Mouse (Mus musculus) lung, postnatal 36 days (tissue): ENCODE measurements around the gene Dhx32.
"Not testable (repeated sequence)": the region's sequence is repeated elsewhere in the genome, so short reads cannot be mapped to it uniquely, and the experiment has no call there.

ENCODE experiments used
- DNase-seq: peaks from one replicate; pipeline ENCODE4 v3.0.0; 2022; ENCODE audit warnings: mixed read lengths

Dhx32 gene

DNA sequence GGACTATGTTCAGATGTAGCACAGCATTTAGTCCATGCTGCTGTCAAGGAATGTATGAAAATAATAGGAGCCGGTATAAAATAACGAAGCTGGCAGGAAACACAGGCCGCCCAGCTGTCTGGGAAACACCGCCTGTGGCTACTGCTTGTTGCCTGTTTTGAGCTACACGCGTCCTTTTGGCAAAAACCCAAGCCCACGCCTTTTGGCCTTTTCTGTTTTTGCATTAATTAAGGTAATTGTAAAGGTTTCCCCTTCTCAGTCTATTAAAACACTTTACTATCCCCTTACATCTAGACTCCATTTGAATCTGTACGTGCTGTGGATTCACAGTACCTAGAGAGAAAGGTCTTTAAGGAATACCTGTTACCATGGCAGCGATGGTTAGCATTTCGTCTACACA lies 57.7 kb downstream of the Dhx32 start:
- DNase-seq = no peak

GRCm38 (mm10) chr7:133720616-133721015 lies 61.9 kb downstream of the Dhx32 start:
- no peak for DNase-seq

DNA sequence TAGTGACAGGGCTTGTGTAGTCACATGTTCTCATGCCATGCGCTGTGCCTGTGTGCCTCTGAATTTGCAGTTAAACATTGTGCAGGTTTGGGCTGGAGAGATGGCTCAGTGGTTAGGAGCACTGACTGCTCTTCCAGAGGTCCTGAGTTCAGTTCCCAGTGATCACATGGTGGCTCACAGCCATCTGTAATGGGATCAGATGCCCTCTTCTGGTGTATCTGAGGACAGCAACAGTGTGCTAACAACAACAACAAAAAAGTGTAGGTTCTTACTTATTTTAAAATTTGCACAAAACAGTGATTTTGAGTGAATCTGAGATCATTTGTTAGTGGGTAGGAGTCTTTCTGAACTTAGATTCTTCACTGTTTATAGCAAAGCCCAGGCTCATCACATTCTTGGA lies 63.9 kb downstream of the Dhx32 start:
- DNase-seq = no peak

DNA sequence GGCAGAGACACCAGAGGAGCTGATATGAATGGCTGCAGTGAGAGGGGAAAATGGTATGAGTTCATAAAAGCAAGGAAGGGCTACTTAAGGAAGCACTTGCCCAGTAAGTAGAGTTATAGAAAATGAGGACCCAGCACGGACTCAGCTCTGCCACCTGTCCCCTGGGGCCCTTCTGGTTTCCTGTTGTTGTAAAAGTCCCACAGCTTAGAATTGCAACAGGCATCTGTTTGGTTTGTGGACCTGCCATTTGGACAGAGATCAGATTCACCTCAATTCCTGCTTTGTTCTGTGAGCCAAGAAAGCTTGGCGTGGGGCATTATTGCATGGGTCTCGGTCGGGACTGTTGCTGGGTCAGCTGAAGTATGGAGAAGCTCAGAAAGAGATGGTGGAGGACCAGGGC lies 67.1 kb downstream of the Dhx32 start:
- DNase-seq = no peak

DNA sequence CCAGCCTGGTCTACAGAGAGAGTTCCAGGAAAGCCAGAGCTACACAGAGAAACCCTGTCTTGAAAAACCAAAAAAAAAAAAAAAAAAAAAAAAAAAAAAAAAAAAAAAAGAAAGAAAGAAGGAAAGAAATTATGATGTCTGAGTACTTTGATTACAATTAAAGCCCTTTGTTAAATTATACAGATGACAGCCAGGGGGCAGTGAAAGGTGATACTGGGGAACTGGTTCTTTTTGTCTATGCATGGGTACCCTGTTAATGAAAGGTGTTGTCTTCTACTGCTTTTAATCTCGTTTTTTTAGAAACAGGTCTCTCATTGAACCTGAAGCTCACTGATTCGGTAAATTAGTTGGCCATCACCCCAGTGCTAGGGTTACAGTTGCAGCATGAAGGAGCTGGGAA lies 75.2 kb downstream of the Dhx32 start:
- peak; percentile 41 for DNase-seq

DNA sequence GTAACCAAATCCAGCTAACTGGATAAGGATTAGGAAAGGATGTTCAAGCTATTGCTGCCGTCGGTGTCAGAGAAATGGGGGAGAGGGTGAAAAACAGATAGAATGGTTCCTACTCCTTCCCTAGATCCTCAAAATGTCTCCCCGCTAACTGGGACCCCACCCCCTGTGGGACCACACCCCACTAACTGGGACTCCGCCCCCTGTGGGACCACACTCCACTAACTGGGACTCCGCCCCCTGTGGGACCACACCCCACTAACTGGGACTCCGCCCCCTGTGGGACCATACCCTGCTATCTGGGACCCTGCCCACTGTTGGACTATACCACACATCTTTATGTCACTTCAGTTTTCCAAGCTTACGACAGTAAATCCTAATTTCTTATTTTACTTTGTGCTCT lies 78.6 kb downstream of the Dhx32 start:
- no peak for DNase-seq

- DNase-seq = no peak
These were observed 80.2 kb downstream of the Dhx32 start for GRCm38 (mm10) chr7:133702333-133702732.

- no peak for DNase-seq
These were observed 81.2 kb downstream of the Dhx32 start for GRCm38 (mm10) chr7:133701366-133701765.

DNA sequence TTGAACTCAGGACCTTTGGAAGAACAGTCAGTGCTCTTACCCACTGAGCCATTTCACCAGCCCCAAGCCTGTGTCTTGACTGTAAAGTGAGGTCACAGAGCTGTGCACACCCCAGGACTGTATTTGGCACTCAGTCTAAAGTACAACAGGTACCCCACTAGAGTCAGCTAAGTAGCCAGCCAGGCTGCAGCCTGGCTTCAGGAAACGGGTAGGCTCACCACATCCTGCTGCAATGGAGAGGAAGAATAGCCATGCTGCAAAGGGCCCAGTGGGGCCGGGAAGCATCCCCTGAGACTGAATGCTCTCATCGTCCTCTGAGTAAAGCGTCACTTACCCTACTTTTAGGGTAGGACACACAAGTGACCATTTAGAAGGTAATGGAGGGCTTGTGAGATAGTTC lies 82.6 kb downstream of the Dhx32 start:
- DNase-seq = no peak

DNA sequence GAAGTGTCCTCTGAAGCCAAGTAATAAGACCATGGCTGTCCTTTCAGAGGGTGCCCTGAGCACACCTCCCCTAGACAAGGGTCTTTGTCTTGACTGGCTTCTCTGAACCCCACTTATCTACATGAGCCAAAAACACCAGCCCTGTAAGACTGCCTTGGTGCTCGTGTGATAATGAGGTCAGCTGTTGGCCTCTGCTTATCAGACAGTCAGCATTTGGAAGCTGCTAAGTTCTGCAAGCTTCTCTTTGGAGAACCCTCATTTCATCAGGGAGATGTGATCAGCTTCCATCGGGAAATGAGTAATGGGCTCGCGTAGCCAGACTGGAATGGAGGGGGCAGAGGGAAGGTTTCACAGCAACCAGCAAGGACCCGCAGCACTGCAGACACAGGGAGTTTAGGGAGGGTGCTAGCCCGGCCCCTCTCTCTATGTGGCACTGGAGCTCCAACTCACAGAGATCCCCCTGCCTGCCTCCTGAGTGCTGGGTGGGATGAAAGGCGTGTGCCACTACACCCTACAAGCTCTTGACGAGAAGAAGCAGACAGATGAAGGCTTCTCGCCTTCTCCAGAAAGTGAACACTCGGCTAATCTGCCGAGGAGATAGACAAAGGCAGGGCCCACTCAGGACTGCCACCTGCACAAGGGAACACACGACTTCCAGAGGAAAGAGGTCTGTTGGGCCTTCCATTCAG lies 84.4 kb downstream of the Dhx32 start:
- DNase-seq = no peak

DNA sequence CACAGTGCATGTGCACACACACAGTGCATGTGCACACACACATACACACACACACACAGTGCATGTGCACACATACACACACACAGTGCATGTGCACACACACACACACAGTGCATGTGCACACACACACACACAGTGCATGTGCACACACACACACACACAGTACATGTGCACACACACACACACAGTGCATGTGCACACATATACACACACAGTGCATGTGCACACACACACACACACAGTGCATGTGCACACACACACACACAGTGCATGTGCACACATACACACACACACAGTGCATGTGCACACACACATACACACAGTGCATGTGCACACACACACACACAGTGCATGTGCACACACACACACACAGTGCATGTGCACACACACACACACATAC lies 96.9 kb downstream of the Dhx32 start:
- not testable (repeated sequence) for DNase-seq

- no peak for DNase-seq
These were observed 97.8 kb downstream of the Dhx32 start for GRCm38 (mm10) chr7:133684701-133685100.

- no peak for DNase-seq
These were observed 98.4 kb downstream of the Dhx32 start for GRCm38 (mm10) chr7:133684110-133684509.

DNA sequence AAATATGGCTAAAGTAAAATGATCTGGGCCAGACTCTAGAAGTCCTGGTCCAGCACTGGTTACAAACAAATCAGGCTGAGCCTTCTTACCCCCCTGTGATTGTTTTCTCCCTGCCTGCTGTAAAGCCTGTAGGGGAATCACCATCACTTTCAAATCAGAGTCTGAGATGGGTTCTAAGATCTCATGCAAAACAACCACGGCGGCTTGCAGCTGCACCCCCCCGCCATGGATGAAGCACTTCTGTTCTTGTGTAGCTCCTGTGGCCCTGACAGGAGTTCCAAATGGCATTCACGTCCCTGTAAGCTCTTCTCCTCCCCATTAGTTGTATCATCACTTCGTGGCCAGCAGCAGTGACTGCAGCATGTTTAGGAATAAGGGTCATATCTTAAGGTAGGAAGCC lies 98.9 kb downstream of the Dhx32 start:
- no peak for DNase-seq

- DNase-seq = no peak
These were observed 102.6 kb downstream of the Dhx32 start, which contains the start of gene Mmp21 for GRCm38 (mm10) chr7:133679961-133680360. TSS of gene Mmp21 (minus strand) at chr7:133680061.

DNA sequence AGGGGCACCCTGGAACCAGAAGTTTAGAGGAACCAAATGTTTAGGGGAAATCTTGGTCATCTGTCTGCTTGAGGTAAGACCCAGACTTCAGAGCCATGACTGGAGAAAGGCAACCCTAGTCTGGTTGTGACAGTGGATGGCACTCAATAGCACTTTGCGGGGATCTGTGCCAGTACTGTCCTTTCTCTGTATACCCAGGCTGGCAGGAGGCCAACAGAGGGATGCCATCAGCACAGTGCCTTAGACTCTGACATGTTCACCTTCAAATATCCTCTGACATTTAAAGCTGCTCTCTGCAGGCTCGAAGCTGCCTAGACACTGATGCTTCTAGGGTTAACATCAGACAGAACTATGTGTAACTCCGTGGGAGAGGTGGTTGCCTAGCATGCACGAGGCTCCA lies 103.1 kb downstream of the Dhx32 start:
- DNase-seq = no peak

- no peak for DNase-seq
These were observed 103.8 kb downstream of the Dhx32 start for GRCm38 (mm10) chr7:133678716-133679115.

GRCm38 (mm10) chr7:133676002-133676401 lies 106.5 kb downstream of the Dhx32 start:
- DNase-seq = peak; percentile 8
